Mouse (Mus musculus) lung, postnatal 25 days (tissue): ENCODE measurements around the gene Plxdc1.
A peak's percentile ranks its signal among the peaks of the same experiment; 100 is the strongest.

Source experiments
- DNase-seq: peaks from one replicate; pipeline ENCODE4 v3.0.0; 2022; ENCODE audit warnings: low spot score

Plxdc1 gene

DNA sequence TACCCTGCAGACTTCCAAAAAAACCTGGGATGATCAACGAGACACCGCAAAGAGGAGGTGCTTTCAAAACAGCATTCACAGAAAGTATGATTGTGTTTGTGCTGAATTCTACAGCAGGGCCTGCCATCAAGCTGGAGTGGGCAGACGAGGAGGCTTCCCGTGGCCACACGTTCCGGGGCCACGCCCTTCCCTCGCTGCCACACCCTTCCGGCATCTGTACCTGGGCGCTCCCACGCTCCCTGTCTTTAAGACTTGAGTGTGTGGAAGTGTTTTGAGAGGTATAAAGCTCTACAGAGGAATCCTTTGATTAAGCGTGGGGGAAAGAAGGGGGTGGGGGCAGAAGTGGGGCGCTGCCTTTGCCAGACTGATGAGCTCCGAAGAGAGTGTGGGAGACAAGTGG lies 73.1 kb downstream of the Plxdc1 start:
- DNase-seq = no peak

DNA sequence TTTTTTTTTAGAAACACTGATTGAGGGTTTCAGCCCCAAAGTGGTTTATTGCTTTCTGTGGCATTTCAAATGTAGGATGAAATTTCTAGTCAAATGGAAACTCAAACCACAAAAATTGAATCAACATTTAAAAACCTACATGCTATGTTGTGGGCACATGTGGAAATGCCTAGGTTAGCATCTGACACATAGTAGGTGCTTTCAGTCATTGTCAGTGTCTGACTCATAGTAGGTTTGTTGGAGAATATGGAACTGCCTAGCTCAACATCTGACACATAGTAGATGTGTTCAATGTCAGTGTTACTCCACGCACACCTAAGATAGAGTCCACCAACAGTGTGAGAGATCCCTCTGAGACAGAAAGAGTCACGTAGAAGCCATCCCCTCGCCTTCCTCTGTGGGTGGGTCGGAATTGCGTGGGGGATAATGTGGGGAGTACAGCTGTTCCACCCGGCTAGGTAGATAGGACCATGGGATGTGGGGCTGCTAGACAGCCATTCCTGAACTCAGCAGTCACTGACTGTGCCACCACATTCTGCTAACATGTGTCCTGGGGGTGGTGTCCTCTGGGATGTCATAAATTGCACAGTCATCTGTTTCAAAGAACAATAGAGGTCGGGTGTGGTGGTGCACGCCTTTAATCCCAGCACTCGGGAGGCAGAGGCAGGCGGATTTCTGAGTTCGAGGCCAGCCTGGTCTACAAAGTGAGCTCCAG lies 77.5 kb downstream of the Plxdc1 start:
- no peak for DNase-seq

DNA sequence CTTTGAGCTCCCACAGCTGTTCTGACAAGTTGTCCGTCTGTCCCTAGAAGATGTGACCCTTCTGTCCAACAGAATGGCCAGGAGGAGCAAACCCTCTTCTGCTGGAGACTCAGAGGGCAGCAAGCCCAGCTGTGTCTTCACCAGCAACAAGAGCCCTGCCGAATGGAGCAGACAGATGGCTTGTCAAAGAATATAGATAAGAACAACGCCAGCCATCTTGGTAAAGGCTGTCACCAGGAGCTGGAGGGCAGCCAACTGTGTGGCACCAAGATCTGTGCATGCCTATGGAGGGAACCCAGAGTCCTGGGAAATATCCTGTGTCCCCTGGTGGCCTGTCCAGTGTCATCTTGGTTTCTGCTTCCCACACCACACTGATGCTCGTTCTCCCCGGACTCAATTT lies 78.3 kb downstream of the Plxdc1 start:
- DNase-seq = no peak

DNA sequence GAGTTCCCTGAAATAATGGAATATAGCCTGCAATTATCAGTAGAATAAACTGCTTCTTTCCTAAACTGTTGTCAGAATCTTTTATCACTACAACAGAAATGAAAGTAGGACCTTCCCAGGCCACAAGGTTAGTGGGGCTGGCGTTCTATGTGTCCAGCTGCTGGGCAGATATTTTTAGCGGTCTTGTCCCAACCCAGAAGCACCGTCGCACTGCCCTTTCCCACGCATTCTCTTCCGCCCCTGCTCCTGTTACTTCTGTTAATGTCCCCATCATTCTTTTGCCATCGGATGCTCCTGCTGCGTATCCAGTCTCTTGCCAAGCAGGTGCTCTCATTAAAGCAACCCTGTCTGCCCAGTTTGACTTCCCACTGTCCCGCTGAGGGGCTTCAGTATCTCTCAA lies 79.3 kb downstream of the Plxdc1 start:
- no peak for DNase-seq

DNA sequence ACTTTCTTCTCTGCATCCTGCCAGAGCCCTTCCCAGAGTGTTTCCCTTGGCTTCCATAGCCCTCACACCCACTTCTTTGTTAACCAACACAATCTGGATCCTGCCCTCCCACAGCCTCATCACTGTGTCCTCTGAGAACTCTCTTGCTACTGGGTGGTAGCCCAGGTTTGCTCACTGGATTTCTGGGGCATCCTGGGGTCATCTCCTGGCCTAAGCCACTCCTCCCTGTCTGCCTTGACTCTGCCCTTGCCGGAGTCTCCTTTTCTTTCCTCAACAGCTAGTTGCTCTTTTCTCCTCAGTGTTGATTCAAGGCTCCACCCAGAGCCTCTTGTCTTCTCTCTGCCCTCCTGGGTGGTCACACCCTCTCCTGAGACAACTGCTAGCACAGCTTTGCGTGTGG lies 80.3 kb downstream of the Plxdc1 start:
- DNase-seq = no peak

DNA sequence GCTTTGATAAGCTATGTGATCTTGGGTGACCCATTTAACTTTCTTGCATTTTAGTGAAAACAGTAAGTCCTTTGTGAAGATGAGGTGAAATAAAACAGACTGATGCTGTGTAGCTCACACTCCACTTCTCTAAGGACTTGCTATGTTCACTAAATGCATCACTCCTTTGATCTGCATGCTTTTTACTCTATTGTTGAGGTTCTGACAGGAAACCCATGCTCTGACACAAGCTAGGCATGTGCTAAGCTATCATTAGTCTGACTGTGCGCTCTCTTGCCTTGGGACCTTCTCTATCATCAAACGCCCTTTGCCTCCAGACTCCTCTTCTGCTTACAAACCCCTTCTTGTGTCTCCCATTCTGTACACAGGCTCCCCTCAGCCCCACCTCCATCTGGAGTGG lies 80.7 kb downstream of the Plxdc1 start:
- DNase-seq = no peak

DNA sequence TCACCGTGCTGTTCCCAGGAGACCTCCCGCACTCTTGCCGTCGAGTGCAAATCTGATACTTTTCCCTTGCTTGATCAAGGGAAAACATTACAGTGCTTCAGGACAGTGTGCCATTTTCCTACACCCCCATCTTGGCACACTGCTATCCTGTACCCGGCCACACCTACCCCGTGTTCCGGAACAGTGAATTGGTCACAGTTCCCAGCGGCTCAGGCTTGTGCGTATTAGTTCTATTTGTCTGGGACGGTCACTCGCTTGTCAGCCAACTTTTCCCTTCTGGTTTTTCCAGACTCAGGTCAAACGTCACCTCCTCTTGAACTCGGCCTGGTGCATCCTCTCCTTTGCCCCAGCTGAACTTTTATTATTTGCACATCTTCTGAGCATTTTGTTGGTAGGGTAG lies 81.4 kb downstream of the Plxdc1 start:
- DNase-seq = no peak

DNA sequence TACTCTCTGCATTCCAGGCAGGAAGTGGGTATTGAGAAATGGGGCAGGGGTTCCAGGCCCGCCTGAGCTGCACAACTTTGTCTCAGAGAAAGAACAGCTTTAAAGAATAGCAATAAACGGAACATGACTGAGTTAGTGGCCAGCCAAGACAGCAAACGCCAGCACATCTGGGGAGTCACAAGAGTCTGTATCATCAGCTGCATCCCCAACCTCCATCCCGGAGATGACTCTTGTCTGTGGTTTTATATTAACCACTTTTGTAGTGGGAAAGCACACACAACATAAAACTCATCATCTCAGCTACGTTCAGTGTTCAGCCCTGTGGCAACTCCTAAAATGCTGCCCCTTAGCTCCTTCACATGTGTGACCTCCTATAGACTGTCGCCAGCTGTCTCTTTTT lies 84.4 kb downstream of the Plxdc1 start:
- DNase-seq = no peak

DNA sequence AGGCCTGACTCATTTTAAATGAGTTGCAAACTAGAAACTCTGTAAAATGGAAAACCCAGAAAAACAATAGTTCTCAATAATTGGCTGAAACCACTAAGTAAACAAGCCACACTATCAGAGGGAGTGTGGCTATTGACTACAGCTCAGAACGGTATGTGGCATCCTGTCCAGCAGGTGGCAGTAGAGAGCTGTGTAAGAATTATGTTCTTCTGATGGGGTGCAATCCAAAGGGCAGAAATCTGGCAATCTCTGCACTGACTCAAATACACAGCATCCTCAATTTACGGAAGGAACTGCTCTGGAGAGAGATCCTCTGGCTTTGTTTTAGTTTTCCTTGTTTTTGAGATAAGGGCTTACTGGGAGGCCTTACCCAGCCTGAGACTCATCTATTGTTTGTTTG lies 86.4 kb downstream of the Plxdc1 start:
- DNase-seq = peak; percentile 92

DNA sequence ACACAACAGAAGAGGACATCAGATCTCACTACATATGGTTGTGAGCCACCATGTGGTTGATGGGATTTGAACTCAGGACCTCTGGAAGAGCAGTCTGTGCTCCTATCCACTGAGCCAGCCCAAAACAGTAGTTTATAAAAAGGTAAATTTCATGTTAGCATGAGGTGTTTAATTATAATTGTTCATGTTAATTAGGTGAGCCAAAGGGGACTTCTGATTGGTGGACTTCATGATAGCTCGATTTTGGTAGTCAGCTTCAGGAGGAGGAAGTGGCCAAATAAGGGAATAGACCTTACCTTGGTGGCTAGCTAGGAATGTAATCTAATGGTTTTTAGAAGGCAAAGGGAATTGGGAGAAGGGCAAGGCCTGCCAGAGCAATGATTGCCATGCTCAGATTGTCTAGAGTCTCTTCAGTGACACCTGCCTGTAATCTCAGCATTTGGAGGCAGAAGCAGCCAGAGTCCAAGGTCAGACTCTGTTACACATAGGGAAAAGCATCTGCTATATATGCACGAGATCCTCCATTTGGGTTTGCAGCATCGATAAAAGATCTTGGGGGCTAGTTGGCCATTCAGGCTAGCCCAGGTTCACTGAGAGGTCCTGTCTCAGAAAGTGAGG lies 88.6 kb downstream of the Plxdc1 start:
- no peak for DNase-seq

DNA sequence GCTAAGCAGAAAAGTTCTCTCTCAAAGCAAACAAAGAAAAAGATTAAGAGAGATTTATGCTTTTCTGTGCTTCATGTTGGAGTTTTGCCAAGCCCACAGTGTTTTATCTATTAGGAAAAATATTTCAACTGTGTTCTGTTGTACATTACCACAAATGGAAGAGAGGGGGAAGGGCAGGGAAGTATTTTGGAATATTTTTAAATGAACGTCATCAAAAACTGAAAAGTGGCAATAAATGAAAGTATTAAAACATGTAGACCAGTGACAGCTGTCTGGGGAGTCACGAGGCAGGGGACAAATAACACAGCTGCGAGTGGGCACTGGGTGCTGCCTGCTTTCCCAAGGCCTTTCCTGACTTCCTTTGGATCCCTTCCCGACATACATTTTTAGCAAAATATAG lies 89.6 kb downstream of the Plxdc1 start:
- DNase-seq = no peak

DNA sequence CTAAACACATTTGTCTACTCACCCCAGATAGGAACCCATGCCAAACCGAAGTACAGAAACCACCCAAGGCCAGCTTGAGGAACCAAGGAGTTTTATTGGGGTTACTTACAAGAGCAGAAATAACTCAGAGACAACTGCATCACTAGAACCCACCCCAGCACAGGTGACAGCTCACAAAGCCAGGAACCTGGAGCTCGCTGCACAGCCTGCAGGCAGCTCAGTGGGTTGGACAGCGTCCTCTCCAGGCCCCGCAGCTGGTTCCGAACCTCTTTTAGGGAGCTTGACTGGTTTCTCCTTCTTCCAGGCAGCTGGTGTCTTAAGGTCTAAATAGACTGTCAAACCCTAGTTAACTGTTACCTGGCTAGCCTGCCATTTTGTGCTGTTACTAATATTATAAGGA lies 94.4 kb downstream of the Plxdc1 start:
- no peak for DNase-seq

DNA sequence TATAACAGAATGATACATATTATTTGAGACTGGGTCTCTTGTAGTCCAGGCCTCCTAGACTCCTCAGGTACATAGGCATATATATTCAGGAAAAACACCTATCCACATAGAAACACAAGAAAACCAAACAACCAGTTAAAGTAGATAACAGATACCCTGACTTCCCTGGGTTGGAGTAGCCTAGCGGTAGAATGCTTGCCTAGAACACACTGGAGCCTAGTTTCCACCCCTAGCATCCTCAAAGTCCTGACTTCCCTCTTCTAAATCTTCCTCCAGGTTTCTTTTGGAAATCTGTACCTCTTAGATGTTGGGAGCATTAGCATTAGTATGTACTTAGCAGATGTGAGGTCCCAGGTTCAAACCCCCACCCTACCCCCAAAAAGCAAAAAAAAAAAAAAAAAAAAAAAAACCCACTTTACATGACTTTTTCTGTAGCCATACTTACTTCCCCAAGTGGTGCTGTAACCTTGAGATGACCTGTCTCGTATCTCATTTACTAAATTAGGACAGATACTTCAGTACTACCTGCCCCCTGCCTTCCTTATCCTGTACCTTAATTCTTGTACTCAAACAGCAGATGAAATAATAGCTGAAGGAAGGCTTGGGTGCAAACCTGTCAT lies 100.8 kb downstream of the Plxdc1 start:
- DNase-seq = no peak

DNA sequence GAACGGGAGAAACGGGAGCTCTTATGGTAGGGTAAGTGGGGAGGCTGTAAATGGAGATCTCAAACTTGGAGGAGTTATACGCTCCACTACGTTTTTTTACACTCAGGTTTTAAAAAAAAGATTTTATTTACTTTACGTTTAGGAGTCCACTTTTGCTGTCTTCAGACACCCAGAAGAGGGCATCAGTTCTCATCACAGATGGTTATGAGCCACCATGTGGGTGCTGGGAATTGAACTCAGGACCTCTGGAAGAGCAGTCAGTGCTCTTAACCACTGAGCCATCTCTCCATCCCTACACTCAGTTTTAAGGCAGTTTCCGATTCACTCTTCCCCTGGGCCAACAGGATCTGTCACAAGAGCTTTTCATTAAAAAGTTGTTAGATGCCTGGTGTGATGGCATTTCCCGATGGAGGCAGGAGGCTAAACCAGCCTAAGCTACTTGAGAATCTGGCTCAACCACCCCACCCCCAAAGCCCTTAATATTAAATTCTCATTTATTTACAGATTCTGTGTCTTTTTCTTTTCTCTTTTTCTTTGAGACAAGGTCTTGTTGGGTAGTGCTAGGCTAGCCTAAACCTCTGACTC lies 101.6 kb downstream of the Plxdc1 start:
- DNase-seq = no peak

DNA sequence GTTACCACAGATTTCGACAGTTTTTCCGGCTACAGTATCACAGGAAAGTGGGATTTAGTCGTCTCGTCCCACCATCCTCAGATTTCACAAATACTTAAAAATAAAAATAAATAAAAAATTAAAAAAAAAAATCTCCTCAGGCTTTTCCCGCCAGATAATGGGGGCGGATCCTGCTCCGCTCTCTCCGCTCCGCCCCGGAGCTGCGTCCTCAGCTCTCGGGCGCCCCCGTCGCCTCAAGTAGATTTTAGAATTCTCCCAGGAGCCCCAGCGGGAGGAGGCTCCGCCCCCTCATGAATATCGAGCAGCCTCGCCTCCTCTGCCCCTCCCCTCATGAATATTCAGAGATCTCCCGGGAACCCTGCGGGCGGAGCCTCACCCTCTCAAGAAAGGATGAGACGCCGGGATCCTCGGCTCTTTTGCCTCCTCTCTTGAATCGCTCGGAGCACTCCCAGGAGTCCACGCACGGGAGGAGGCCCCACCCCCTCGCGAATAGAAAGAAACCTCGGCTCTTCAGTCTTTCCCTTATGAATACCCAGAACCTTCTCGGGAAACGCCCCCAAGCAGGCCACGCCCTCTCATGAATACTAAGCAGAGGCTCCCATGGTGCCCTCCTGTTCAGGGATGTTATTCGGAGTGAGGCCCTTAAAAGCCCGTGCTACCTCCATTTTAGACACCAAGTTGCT lies 102.2 kb downstream of the Plxdc1 start, which contains the start of gene Fbxo47:
Gene Fbxo47 (minus strand): TSS at position 237 of the 683 bp plus-strand sequence.
- DNase-seq = peak; percentile 98

DNA sequence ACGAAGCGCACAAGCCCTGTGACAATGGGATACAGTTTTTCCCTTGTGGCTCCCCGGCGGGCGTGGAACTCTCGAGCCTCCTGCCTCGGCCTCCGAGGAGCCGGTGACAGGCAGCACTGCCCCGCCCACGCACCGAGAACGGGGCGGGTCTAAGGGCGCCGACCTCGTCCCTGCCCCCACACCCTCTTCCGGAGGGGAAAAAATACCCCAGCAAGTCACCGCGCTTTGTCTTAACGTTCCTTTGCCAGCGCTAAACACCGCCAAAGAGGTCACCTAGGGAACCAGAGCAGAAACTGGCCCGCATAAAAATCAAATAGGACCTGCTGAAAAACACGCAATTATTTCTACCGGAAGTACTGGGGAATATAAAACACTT lies 102.7 kb downstream of the Plxdc1 start:
- DNase-seq = peak; percentile 70

DNA sequence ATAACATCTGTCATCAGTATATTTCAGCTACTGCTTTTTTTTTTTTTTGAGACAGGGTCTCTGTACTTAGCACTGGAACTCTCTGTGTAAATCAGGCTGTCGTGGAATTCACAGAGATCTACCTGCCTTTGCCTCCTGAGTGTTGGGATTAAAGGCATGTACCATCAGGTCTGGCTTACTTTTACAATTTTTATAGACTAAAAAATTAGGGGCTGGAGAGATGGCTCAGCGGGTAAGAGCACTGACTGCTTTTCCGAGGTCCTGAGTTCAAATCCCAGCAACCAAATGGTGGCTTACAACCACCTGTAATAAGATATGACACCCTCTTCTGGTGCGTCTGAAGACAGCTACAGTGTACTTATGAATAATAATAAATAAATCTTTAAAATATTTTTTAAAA lies 105.9 kb downstream of the Plxdc1 start:
- no peak for DNase-seq

DNA sequence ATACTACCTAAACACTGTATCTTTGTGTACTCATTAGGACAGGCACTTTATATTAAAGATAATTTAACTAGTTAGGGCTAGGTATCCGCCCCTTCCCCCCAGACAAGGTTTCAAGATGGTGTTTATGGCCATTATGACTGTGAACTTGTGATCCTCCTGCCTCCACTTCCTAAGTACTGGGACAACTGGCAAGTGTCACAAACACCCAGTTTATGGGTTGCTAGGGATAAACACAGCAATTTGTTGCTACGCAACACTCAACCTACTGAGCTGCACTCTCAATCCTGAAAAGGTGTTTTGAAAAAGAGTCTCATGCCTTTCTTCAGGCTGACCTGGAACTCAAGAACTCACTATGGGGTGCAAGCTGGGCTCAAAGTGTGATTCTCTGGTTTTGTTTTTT lies 108.9 kb downstream of the Plxdc1 start:
- no peak for DNase-seq

DNA sequence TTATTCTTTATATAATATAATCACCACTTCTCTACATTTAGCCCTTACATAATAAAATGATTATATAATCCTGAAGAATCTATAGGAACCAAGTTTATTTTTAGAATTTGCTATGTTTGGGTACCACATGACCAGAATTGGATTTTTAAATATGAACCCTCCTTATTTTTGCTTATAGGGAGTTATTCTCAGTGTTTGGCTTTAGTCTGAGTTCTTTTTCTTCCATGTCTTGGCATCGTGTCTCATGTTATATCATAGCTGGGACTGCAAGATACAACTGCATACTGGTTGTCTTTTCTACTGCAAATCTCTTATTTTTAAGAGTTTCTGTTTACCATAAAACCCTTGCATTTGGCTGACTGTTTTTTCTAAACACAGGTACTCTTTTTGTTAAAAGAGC lies 111.8 kb downstream of the Plxdc1 start:
- DNase-seq = no peak
